Mouse (Mus musculus): ENCODE measurements at regions not wholly inside any gene's neighbourhood (a gene's known extent, or its start where the extent isn't known, plus 50 kb on each side); places are given as distances from the start of the nearest gene placed in this dataset.

- TF ChIP-seq POLR2A (IDR thresholded peaks at IDR 0.05; ENCODE audit: low read depth, low read length) (no peak), RAD21 (IDR thresholded peaks at IDR 0.05; ENCODE audit: low read depth, low read length) (no peak), UBTF (IDR thresholded peaks at IDR 0.05; ENCODE audit: low read depth, low read length) (no peak), SMC3 (IDR thresholded peaks at IDR 0.05; ENCODE audit: low read depth, low read length) (no peak), HCFC1 (IDR thresholded peaks at IDR 0.05; ENCODE audit: low read depth, low read length) (no peak), ETS1 (conservative IDR thresholded peaks at IDR 0.05; ENCODE audit: low read depth, low read length) (no peak), CTCF (conservative IDR thresholded peaks at IDR 0.05 in 1 of 2, IDR thresholded peaks at IDR 0.05 in 1 of 2; ENCODE audit: low read depth in 2 of 2, low read length in 2 of 2) (no peak), ZKSCAN1 (IDR thresholded peaks at IDR 0.05; ENCODE audit: borderline replicate concordance, low read depth, low read length) (no peak), USF1 (IDR thresholded peaks at IDR 0.05; ENCODE audit: low read depth, low read length) (no peak)
Measured at GRCm38 (mm10) chr11:91051646-91052045, 363.5 kb upstream of the Tom1l1 start.

Measured in CH12.LX (cell line).